Mouse (Mus musculus) T-cell, adult 2 months (primary cell): ENCODE measurements at regions not wholly inside any gene's neighbourhood (a gene's known extent, or its start where the extent isn't known, plus 50 kb on each side); places are given as distances from the start of the nearest gene placed in this dataset.

Source experiments
- DNase-seq: peaks from one replicate; pipeline ENCODE4 v3.0.0; 2022; ENCODE audit warnings: low spot score

DNA sequence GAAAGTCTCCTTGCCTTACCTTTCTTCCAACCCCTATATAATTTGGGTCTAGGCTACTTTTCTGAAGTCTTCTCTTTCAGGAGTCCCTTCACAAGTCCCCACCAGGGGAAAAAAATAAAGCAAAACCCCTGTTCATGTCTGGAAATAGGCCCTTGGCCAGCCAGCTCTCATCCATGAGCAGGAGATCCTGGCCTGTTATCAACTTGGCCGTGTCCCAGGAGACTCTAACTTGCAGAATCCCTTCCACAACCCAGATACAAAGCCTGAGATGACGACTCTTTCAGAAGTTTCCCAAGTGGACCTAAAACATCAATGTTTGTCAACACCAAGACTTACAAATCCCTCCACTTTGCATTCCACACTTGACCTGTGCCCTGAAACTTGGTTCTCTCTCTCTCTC is 64.6 kb upstream of the Ankrd55 start:
- no peak for DNase-seq

DNA sequence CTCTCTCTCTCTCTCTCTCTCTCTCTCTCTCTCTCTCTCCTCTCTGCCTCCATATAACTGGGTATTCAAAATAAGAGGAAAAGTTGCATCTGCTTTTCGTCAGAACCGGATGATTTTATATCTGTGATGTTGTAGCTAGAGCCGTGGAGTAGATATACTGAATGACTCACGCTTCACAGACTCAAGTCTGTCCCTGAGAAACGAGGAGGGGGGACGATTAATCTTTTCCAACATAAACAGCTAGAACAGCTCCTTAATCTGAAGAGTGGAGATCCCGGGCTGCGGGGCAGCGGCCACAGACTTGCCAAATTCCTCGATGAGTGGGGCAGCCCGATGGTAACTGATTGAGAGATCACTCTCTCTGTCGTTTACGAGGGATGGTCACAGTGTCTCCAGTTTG is 60.5 kb upstream of the Ankrd55 start:
- DNase-seq = no peak

DNA sequence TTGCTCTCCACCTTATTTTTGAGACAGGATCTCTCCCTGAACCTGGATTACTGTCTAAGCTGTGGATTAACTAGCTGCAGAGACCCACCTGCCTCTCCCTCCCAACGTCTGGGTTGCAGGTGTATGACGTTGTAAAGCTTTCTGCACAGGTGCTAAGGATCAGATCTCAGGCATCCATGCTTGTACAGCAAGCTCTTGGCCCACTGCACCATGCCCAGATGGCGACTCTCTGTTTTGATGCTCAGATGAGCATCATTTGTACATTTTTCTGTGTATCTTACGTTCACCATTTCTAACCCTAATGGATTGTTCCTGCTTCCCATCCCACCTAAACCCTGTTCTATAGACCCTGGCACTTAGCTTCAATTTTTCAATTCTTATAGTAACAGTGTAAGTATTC is 59.4 kb upstream of the Ankrd55 start:
- no peak for DNase-seq

DNA sequence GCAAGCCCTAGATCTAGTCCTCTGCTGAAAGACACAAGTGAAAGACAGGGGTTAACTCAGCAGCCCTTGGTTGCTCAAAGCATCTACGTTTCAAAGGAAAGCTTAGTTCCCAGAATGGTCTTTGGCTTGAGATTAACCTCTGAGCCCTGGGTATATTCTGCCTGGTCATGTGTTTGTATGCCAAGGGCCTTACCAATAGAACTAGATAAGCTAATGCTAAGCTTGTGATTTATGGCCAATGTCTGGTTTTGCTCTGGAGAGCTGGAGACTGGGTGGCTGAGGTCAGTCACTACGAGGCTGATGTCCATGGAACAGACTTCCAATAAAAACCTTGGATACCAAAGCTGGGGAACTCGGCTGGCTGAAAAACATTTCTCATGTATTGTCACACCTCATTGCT is 58.1 kb upstream of the Ankrd55 start:
- DNase-seq = no peak

DNA sequence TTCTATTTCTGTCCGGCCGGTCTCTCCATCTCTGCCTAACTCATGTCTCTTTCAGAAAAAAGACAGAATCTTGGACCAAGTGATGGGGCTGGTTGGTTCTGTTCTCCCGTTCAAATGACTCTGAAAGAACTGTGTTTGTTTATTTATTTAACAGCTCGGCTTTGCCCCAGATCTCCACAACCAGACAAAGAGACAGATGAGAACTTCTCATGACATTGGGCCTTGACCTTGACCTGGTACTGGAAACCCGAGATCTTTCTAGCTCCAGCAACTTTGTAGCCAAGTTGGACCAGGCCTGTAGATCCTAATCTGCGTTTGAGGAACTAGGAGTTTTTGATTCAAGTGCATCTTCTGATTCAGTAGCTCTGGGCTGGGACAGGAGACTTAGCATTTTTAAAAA is 53.6 kb upstream of the Ankrd55 start:
- DNase-seq = no peak

DNA sequence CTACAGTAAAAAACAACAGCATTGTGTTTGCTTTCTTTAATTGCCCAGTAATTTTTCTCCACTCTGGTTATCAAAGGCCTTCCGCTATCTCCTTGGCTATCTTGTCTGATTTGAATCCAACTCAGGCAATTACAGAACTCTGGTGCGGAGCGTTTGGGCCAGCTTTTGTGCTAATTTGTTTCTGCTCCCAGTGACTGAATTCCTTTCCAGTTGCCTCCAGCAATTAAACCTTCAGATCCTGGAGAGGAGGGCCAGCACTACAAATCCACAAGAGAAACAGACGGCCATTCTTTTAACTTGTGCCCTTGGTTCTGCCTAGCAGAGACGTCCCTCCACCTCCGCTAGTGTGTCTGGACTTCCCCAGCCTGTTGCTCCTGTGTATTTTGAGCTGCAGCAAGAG is 51.3 kb upstream of the Ankrd55 start:
- no peak for DNase-seq

DNA sequence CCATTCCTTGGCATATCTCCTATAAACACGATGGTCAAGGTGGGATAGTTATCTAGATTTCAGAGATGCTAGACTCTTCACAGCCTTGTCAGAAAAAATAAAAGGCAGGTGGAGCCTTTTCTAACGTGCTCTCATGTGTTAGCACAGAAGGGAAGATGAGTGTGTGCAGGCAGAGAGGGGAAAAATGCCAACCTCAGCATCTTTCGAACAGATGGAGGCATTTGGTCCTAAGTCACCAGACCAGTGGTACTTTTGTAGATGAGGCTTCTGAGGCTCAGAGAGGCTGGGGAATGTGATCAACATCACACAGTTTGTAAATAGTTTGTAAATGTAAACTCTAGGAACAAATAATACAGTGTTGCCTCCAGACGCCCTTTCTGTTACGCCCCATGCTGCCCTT is 50.9 kb upstream of the Ankrd55 start:
- no peak for DNase-seq

DNA sequence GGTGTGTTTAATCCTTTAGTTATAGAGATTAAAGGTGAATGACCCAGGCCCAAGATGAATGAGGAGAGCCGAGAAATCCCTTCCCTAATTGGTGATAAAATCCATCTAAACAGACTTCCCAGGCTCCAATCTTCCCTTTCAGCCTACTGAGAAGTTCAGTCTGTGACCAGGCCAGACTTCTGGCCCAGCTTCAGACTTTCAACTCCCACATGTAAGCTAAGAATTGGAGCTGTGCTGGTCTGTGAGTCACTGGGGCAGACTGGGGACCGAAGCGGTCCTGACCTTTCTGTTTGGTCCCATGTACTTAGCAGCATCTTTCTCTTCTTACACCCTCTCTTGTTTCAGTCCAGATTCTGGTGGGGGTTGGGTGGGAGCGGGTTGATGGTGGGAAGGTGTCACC is 50.3 kb upstream of the Ankrd55 start:
- no peak for DNase-seq
